Mouse (Mus musculus): ENCODE data around the gene Plxdc1.

Gene Plxdc1

DNA sequence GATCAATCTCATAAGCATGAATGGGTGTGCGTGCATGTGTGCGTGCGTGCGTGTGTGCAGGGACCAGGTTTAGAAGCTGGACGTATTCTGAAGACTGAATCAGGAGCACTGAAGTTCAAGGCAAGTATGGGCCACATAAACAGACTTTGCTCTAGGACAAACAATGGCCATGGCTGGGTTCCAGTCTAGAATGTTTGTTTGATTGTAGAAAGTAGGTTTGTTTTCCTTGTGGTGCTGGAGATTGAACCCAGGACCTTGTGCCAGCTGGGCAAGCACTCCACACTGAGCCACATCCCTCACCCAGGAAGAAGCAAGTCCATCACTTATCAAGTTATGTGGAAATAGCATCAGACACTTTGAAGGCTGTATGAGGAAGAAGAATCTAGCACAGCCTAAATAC lies 29.9 kb upstream of the Plxdc1 start:
- no peak for DNase-seq (ENCODE audit: low spot score)

DNA sequence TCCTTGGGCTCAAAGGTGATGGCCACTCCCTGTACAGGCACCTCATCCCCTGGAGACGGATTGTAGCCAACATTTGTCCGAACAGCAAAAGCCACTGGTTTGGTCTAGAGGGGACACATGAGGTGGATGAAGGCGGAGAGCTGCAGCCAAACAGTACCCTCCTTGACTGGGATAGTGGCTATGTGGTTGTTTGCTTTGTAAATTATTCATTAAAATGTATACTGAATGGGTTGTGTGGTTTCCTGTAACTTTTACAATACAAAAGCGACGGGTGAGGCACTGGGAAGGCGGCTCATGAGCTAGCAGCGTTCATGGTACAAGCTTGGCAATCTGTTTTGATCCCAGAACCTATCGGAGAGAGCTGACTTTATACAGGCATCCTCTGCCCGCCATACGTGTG lies 26.6 kb upstream of the Plxdc1 start:
- no peak for DNase-seq (ENCODE audit: low spot score)

DNA sequence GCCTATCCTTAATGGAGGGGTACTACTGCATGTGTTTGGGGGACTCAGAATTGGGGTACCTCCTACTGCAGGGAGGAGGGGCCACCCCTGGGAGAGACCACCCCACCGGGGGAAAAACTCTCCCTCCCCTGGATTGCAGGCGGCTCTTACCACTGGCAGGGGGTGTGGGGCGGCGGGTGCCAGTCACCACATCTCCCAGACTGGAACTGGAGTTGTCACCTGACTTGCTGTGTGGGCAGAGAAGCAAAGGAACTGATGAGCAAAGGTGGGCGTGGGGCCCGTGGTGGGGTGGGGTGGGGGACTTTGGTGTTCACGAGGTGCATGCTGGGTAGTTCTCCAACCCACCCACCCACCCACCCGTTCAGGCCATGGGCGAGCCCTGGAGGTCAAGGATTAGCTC lies 25.5 kb upstream of the Plxdc1 start:
- no peak for DNase-seq (ENCODE audit: low spot score)

DNA sequence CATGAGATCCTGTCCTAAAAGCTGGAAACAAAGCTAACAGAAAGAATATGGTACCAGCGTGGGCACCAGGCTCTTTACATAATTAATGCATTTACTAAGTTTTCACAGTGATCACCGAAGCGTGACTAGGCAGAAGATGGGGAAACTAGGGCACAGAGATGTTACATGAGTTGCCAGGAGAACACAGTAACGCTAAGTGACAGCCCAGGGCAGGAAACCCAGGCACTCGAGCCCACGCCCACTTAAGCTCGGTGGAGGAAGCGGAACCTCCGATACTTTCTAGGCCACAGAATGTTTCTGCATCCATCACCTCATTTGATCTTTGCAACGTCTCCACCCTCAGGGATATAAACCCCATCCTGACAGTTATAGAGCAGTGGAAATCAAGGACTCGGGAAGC lies 21.8 kb upstream of the Plxdc1 start:
- DNase-seq (ENCODE audit: low spot score) = no peak

DNA sequence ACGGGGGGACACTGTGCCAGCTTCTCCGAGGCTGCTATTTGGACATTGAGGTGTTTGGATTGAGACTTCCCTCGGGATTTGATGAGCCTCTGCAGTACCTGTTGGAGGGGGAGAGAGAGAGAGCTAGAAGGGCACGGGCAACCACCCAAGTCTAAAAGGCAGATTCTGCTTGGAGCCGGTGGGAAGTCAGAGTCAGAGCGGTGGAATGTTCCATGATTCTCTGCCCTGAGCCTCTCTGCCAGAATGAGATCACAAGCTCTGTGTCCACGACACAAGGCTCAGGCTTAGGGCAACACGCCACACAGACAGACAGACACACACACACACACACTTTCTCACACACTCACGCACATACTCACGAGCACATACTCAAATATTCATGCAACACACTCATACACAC lies 19.4 kb upstream of the Plxdc1 start:
- no peak for DNase-seq (ENCODE audit: low spot score)

DNA sequence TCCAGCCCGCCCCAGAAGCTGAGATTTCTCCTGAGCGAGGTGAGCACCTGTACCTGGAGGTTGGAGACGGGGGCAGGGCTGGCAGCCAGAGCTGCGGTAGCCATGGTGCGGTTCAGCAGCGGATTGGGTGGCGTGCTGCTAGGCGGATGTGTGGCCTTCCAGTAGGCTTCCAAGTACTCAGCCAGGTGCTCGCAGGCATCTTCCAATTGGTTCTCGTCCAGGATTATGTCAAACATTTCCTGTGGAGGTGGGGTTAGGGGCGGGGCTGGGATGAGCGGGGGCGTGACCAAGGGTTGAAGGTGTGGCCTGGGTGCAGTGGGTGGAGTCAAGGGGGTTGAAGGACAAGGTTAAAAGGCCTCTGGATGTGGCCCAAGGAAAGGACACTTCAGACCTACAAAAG lies 18.8 kb upstream of the Plxdc1 start:
- peak; percentile 75 for DNase-seq (ENCODE audit: low spot score)

DNA sequence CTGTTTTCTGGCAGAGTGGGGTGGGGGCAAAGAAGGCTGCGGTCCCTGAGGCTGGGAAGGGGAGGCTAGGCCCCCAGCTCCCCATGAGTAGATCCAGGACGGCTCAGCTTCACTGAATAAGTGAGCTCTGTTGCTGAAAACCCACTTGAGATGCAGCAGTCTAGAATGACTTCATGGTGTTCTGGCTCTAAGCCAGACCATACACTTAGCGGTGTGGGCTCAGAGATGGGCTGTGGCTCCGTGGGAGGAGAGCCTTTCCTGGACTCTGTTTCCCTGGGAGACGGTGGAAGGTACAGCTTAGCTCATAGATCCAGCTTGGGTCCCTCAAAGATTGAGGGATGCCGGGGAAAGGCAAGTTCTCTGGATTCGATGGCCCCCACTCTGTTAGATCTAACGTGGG lies 17.9 kb upstream of the Plxdc1 start:
- no peak for DNase-seq (ENCODE audit: low spot score)

DNA sequence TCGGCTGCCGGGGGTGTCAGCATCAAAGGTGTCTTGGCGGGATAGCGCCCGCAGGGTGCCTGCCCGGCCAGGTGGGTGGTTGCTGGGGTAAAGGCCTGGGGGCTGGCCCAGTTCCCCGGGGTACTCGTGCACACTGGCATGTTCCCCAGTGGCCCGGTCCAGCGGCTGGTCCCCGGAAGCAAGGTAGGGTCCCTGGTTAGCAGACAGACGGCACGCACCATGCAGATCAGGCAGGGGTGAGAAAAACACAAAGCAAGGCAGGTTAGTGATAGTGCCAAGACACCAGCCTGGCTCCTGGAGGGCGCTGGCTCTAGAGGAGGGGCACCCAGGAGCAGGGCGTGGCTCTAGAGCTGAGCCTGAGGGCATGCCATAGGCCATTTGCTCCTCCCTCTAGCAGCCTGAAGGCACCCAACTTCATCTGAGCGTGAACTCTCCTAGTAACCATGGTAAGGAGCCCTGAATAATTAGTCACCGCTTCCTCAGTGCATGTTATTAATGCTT lies 17.0 kb upstream of the Plxdc1 start:
- no peak for DNase-seq (ENCODE audit: low spot score)

DNA sequence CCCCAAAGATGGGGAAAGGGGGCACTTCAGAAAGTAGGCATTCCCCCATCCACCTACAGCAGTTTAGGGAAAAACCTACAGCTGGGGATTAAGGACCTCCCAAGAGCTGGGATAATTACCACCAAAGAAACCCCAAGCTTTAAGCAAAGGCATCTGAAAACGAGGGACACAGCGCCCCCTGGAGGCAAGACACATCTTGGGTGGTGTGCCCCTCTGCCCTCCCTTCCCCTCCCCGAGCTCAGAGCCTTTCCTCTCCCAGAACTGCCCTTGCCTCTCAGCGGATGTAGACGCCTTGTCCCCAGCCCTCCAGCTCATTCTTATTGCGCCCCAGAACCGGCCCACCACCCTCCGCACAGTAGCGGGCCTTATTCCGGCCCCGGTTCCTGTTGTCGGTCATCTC lies 16.4 kb upstream of the Plxdc1 start:
- DNase-seq (ENCODE audit: low spot score) = no peak

DNA sequence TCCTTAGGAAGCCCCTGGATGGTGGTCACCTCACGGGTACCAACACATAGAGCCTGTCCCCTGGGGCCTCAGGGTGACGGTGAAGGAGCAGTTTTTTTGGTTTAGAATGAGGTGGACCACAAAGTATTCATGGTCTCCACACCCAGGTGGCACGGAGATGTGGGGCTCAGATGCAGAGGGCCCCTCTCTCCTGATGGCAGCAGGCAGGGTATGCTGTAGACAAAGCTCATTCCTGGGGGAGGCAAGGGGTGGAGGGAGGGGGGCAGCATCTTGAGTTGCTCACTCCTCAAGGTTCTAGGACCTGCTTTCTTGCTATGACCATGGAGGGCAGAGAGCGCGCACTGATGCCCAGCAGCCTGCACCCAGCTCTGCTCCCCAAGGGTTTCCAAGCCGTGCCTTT lies 15.7 kb upstream of the Plxdc1 start:
- DNase-seq (ENCODE audit: low spot score) = no peak

DNA sequence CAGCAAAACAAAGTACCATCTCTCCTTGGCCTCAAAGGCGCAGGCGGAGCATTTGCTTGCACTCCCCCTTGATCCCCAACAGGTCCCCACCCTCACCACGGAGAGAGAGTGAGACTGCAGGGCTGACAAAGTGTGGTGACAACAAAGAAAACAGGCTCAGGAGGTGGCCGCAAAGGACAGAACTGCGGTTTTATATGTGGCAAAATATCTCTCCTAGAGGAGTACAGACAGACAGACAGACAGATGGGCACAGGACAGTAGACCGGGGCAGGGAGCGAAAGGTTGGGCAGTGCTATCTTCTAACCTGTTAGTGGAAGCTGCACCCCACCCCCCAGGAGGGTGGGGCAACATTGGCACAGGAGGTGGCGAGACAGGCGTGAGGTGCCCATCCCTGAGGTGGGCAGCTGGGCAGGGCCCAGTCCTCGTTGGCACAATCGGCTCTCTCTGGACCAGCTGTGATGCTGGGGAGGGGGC lies 15.1 kb upstream of the Plxdc1 start:
- no peak for DNase-seq (ENCODE audit: low spot score)

DNA sequence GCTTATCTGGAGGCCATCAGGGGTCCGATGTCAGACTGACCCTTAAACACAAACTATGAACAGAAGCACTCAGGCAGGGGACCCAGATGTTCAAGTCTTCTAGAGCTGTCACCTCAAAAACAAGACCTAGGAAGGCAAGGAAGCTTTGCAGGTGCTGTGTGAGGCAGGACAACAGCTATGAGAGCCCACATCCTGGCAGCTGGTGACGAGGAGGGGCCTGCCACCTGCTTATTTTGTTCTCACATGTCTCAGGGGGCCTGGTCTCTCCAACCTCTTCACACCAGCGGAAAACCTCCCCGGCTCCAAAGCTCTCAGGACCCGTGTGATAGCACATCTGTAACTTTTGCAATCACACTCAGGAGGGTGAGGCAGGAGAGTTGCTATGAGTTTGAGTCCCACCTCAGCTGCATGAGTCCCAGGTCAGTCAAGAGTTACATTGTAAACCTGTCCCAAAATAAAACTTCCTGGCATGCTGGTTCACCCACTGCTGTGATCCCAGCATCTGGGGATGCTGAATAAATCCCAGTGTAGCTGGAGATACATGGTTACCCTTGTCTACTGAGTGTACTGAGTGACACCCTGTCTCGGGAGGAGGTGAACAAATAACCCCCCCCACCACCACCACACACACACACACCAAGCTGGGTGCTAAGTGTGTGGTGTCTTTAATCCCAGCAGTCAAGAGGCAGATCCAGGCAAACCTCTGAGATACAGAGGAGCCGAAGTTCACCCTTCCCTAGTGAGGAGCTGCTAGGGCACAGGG lies 14.3 kb upstream of the Plxdc1 start:
- no peak for DNase-seq (ENCODE audit: low spot score)

DNA sequence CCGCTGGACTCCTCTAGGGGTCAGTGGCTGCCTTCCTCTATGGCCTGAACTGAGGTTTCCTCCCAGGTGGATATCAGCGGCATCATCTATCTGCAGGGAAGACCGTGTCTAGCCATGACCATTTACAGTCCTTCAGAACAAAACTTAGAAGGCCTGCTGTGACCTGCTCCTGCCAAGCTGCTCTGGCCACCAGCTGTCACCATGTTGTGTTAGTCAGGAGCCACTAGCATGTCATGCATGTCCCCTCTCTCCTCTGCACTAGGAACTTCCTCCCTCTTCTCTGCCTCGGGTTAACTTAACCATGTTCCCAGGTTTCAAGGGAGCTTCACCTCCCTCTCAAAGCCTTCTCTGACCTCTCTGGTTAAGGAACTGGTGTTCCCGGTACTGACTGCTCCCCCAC lies 13.5 kb upstream of the Plxdc1 start:
- no peak for DNase-seq (ENCODE audit: low spot score)

DNA sequence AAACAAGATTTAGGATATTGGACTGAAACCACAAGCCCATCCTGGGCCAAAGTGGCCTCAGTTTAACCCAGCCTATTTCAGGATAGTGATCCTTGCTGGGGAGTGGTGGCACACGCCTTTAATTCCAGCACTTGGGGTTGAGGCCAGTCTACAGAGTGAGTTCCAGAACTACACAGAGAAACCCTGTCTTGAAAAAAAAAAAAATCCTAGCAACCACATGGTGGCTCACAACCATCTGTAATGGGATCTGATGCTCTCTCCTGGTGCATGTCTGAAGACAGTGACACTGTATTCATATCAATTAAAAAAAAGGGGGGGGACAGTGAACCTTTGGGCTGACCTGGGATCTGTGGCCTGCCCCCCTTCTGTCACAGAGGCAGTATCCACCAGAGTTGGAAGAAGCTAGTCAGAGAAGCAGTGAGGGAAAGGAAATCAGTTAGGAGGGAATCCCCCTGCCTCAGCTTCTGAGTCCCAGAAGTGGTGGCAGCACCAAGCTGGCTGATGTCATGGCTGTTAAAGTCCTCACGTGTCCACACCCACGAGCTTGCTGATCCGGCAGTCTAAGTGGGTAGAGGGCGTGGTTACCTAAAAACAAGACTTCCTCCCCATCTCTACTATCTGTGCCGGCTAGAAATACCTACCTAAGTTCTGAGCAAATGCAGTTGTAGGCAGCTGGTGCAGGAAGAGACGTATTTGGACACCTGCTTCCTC lies 12.8 kb upstream of the Plxdc1 start:
- no peak for DNase-seq (ENCODE audit: low spot score)

DNA sequence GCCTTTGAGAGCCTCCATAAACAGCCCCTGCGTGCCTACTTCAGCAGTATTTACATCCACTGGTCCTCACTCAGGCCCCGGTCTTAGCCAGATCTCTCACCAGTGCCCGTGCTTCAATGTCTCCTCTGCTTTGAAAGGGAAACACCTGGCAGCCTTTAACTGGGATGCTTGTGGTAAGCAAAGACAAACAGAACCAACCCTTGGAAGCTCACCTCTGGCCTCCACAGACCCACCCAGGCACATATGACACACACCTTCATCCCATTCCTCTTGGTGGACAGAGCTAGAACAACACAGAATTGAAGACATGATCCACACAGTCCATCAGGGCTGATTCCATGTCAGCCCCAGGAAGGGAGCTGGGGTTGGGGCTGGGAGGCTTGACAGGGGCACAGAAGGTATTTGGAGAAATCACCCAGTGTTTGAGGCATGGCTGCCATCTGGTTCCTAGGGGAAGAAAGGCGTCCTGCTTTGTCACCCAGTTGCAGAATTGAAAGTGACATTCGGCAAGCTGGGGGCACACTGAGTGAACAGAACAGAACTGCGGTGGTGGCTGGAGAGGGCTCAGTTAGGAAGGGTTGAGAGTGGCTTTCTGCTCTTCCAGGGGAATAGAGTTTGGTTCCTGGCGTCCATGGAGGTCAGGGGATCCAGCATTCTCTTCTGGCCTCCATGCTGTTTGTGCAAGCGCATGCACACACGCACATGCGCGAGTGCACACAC lies 12.0 kb upstream of the Plxdc1 start:
- no peak for DNase-seq (ENCODE audit: low spot score)

DNA sequence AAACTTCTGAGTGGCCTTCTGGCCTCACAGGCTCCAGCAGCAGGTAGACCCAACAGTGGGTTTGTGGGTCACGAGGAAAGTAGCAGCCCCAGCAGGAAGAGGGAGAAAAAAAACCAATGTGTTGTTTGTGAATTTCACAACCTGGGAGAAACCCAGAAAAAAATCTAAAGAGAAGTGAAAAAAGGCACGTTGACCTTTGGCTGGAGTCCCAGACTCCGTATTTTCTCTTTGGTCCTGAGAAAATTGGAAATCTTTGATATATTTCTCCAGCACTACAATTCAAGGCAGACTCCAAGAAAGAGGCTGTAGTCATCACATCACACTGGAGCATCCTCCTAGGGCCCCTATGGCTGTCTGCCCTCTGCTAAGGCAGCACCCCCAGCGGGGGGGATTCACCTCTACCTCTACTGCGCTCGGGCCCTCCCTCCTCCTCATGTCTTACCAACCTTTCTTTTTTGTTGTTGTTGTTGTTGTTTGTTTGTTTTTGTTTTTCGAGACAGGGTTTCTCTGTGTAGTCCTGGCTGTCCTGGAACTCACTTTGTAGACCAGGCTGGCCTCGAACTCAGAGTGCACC lies 11.2 kb upstream of the Plxdc1 start:
- no peak for DNase-seq (ENCODE audit: low spot score)

DNA sequence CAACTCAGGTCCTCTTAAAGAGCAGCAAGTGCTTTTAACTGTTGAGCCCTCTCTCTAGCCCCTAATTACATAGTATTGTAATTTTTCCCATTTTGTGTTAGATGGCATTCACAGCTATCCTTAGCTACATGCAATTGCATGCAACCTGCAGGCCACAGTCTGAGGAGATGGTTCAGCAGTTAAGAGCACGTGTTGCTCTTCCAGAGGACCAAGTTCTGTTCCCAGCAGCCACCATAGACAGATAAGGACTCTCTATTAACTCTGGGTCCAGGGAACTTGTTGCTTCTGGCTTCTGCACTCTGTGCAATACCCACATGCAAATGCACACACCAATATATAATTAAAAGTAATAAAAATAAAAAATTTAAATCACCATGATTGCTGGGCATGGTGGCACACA lies 10.4 kb upstream of the Plxdc1 start:
- DNase-seq (ENCODE audit: low spot score) = no peak

DNA sequence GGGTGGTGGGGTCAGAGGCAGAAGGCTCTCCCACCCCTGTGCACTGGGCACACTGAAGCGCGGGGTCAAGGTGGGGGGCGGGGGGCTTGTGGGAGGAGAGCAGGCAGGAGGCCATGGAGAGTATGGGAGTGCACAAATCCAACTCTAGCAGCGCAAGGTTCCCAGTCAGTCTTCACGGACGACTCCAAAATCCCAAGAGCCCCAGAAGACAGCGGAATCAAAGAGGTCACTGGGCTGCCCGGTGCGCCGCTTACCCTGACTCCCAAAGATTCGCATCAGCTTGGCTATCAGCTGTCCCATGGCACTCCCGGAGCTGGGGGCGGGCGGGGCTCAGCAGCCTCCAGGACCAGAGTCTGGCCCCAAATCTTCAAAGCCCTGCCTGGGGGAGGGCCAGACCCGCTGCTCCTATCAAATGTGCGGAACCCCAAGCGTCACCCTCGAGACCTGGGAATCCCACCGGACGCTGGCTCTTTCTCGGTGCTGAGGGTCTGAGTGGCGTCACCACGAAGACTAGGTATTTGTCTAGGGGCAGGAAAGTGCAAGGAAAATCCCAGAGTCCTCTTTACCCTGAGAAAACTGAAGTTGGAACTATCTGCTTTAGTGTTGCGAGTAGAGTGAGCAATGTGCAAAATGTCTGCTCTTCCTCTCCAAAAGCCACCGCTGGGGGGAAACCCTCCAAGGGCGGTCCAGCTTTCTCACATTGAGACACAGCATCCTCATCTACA lies 9.5 kb upstream of the Plxdc1 start, which contains the start of gene Arl5c:
Gene Arl5c (minus strand): TSS at position 618 of the 725 bp plus-strand sequence.
- DNase-seq (ENCODE audit: low spot score) = no peak

DNA sequence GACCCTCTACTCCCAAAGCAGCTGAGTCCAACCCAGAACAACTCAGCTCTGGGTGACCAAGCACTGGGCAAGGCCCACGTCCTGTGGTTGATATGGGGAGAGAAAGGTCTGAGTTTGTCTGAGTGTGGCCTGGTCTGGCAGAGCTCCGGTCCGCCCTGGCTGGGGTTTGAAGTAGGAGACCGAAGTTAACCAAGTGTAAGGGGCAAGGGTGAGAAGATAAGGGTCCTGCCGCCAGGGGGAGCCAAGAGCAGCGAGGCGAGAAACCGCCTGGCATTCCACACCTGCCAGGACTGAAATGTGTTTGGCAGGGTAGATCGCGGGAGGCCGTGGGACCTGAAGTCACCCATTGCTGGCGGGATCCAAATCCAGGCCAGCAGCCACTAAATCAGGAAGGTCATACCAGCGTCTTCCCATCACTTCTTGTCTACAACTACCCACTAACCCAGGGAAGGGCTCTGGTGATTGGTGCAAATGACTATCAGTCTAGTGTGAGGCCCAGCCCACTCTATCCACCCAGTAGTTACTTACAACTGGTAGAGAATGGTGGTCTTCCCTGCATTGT lies 8.4 kb upstream of the Plxdc1 start:
- peak; percentile 58 for DNase-seq (ENCODE audit: low spot score)

DNA sequence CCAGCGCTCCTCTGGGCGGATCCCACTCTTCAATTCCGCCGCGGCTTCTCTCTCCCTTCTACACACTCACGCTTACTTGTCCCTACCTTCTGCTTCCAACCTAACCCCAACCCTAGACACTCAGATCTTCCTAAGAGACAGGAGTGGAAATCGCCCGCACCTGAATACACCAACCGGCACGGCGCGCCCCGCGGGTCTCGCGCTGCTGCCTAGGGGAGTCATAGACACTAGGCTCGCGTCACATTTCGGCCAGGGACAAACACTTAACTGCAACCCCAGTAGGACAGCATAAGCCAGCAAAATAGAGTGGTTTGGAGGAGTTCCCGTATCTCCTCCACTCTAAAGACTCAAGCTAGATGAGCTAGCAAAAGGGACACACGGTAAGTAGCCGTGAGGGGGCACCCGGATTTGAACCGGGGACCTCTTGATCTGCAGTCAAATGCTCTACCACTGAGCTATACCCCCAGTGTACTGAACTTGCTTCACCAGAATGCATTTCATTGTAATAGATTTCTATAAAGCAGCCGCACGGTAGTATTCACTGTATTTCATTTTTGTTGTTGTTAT lies 2.4 kb upstream of the Plxdc1 start:
- peak; percentile 90 for DNase-seq (ENCODE audit: low spot score)
